Mouse (Mus musculus): ENCODE data around the gene Ankrd61. TPM values are rescaled to one million over a fixed set of nuclear protein-coding genes. Genes with fewer than 3 reads are reported as not detected.

Ankrd61 gene
- 0.23 TPM in 1 of 2 replicates, not detected in the other for polyA plus RNA-seq (2012; rRNA removed; ENCODE audit: low replicate concordance)

GRCm38 (mm10) chr5:143897635-143898330, at the start of gene Ankrd61:
TSS of gene Ankrd61 (minus strand) at chr5:143897685.

GRCm38 (mm10) chr5:143932831-143933230, 35.3 kb upstream of the Ankrd61 start, which contains the start of gene Rsph10b:
TSS of gene Rsph10b (plus strand) at chr5:143933035.

GRCm38 (mm10) chr5:143927875-143928274, 30.4 kb upstream of the Ankrd61 start, which contains the start of gene Gm42421:
TSS of gene Gm42421 (plus strand) at chr5:143928175.

GRCm38 (mm10) chr5:143909417-143910400, 12.2 kb upstream of the Ankrd61 start, which contains the start of the genes Aimp2 and Pms2:
TSS of gene Aimp2 (minus strand) at chr5:143909847.
TSS of gene Pms2 (plus strand) at chr5:143909964.

Other genes with a start within 250 kb of the Ankrd61 start
- 4.2 and 9.9 TPM in 2 replicates for gene Usp42, start 165.4 kb downstream of the Ankrd61 start, polyA plus RNA-seq (2012; rRNA removed; ENCODE audit: low replicate concordance)
- 15.6 and 20.9 TPM in 2 replicates for gene Eif2ak1, start 79.9 kb downstream of the Ankrd61 start, polyA plus RNA-seq (2012; rRNA removed; ENCODE audit: low replicate concordance)
- gene Aimp2, start 12.2 kb upstream of the Ankrd61 start, polyA plus RNA-seq (2012; rRNA removed; ENCODE audit: low replicate concordance) = 43.3 and 56.2 TPM in 2 replicates
- gene Pms2, start 12.3 kb upstream of the Ankrd61 start, polyA plus RNA-seq (2012; rRNA removed; ENCODE audit: low replicate concordance) = 2.6 and 5.1 TPM in 2 replicates
- gene Gm42421, start 30.5 kb upstream of the Ankrd61 start, polyA plus RNA-seq (2012; rRNA removed; ENCODE audit: low replicate concordance) = not detected in 2 replicates
- 0.66 and 0.68 TPM in 2 replicates for gene Rsph10b, start 35.4 kb upstream of the Ankrd61 start, polyA plus RNA-seq (2012; rRNA removed; ENCODE audit: low replicate concordance)
- gene Ccz1, start 117.2 kb upstream of the Ankrd61 start, polyA plus RNA-seq (2012; rRNA removed; ENCODE audit: low replicate concordance) = 17.4 and 17.8 TPM in 2 replicates
- not detected in 2 replicates for gene Ocm, start 129.0 kb upstream of the Ankrd61 start, polyA plus RNA-seq (2012; rRNA removed; ENCODE audit: low replicate concordance)
- gene Lmtk2, start 202.8 kb upstream of the Ankrd61 start, polyA plus RNA-seq (2012; rRNA removed; ENCODE audit: low replicate concordance) = 15.7 and 17.4 TPM in 2 replicates